17 mouse cellular contexts compared by ENCODE assay signal in genomic region chr1:153667781-153668180, GRCm38 (mm10). TPM values are rescaled to one million over a fixed set of nuclear protein-coding genes. Genes with fewer than 3 reads are reported as not detected.
DNase-seq lines count a peak whose midpoint lies in the region; ATAC-seq and TF ChIP-seq lines count a peak whose summit lies in the region.
"Had no signal": no experiment of that assay in that cellular context is flagged by ENCODE, and none has a peak within 500 bp of the region (broad histone marks: within the 10 kb centered on the region; RNA-seq: fewer than 3 reads in every experiment).

No protein-coding gene starts in this region.

- peaks cover 61% of the 10 kb centered on the region for H3K4me1 ChIP-seq in hindbrain, embryonic 12.5 days
- peaks cover 12% of the 10 kb centered on the region for H3K4me1 ChIP-seq in hindbrain, embryonic 11.5 days (replicated peaks; ENCODE audit: control insufficient read depth, insufficient read depth, low read length)
- peaks cover 27% of the 10 kb centered on the region; the same call in 1 of the 2 replicates for H3K4me1 ChIP-seq in forebrain, postnatal 0 days (ENCODE audit: insufficient read depth)
- peaks cover 17% of the 10 kb centered on the region for H3K4me1 ChIP-seq in hindbrain, postnatal 0 days (ENCODE audit: insufficient read depth, low read length)
- peaks cover 60% of the 10 kb centered on the region for H3K4me1 ChIP-seq in neural tube, embryonic 15.5 days
- peaks cover 17% of the 10 kb centered on the region for H3K4me1 ChIP-seq in kidney, embryonic 16.5 days (ENCODE audit: insufficient read depth, low read length)
- H3K4me1 ChIP-seq in heart, embryonic 10.5 days, result peaks cover 38% of the 10 kb centered on the region

- no peak for DNase-seq in hindbrain, embryonic 11.5 days (ENCODE audit: low spot score)
- no peak for DNase-seq in forebrain, postnatal 0 days
- DNase-seq in hindbrain, postnatal 0 days (ENCODE audit: low spot score), result no peak
- DNase-seq in heart, embryonic 10.5 days (ENCODE audit: low spot score), result no peak
- DNase-seq: heart, adult 18-20 months; kidney, adult 9 months; lung, postnatal 14 days; right cerebral cortex, adult 18-20 months had no signal

- H3K4me2 ChIP-seq in hindbrain, embryonic 12.5 days (replicated peaks), result 0 out of 2 replicates have a peak overlapping the region, but pooled peaks have one; percentile 42
- no peak overlapping the region for H3K4me2 ChIP-seq in hindbrain, embryonic 11.5 days (replicated peaks; ENCODE audit: low read depth, low read length)
- H3K4me2 ChIP-seq in forebrain, postnatal 0 days (ENCODE audit: low read depth), result peak overlapping the region; percentile 44
- peak overlapping the region; percentile 22; the same call in 1 of the 2 replicates for H3K4me2 ChIP-seq in hindbrain, postnatal 0 days (ENCODE audit: low read depth, low read length)
- peak overlapping the region; percentile 47 for H3K4me2 ChIP-seq in neural tube, embryonic 15.5 days
- H3K4me2 ChIP-seq in kidney, embryonic 16.5 days (replicated peaks; ENCODE audit: low read depth, low read length), result no peak overlapping the region
- H3K4me2 ChIP-seq: limb, embryonic 13.5 days had no signal

- no peaks in the 10 kb centered on the region for H3K9me3 ChIP-seq in hindbrain, embryonic 12.5 days (replicated peaks)
- no peaks in the 10 kb centered on the region for H3K9me3 ChIP-seq in hindbrain, embryonic 11.5 days (ENCODE audit: control insufficient read depth, low read length)
- H3K9me3 ChIP-seq in forebrain, postnatal 0 days (ENCODE audit: low read length), result no peaks in the 10 kb centered on the region
- H3K9me3 ChIP-seq in hindbrain, postnatal 0 days (ENCODE audit: low read length), result no peaks in the 10 kb centered on the region
- H3K9me3 ChIP-seq in neural tube, embryonic 15.5 days (replicated peaks), result no peaks in the 10 kb centered on the region
- H3K9me3 ChIP-seq in kidney, embryonic 16.5 days (ENCODE audit: low read length), result no peaks in the 10 kb centered on the region
- no peaks in the 10 kb centered on the region for H3K9me3 ChIP-seq in heart, embryonic 10.5 days
- H3K9me3 ChIP-seq: G1E; limb, embryonic 13.5 days had no signal

- H3K9ac ChIP-seq in hindbrain, embryonic 12.5 days, result no peak overlapping the region
- H3K9ac ChIP-seq in hindbrain, embryonic 11.5 days (ENCODE audit: low read depth, low read length), result no peak overlapping the region
- 0 out of 2 replicates have a peak overlapping the region, but pooled peaks have one; percentile 22 for H3K9ac ChIP-seq in forebrain, postnatal 0 days
- H3K9ac ChIP-seq in hindbrain, postnatal 0 days (replicated peaks; ENCODE audit: low read length), result no peak overlapping the region
- H3K9ac ChIP-seq in neural tube, embryonic 15.5 days (replicated peaks), result 0 out of 2 replicates have a peak overlapping the region, but pooled peaks have one; percentile 26
- H3K9ac ChIP-seq in kidney, embryonic 16.5 days (replicated peaks; ENCODE audit: low read length), result no peak overlapping the region
- H3K9ac ChIP-seq: limb, embryonic 13.5 days had no signal

- H3K36me3 ChIP-seq in hindbrain, embryonic 12.5 days, result no peaks in the 10 kb centered on the region
- H3K36me3 ChIP-seq in hindbrain, embryonic 11.5 days (ENCODE audit: control insufficient read depth, insufficient read depth, low read length), result no peaks in the 10 kb centered on the region
- no peaks in the 10 kb centered on the region for H3K36me3 ChIP-seq in forebrain, postnatal 0 days (ENCODE audit: insufficient read depth)
- no peaks in the 10 kb centered on the region for H3K36me3 ChIP-seq in hindbrain, postnatal 0 days (ENCODE audit: insufficient read depth, low read length)
- no peaks in the 10 kb centered on the region for H3K36me3 ChIP-seq in neural tube, embryonic 15.5 days
- H3K36me3 ChIP-seq in kidney, embryonic 16.5 days (ENCODE audit: insufficient read depth, low read length), result no peaks in the 10 kb centered on the region
- no peaks in the 10 kb centered on the region for H3K36me3 ChIP-seq in heart, embryonic 10.5 days
- H3K36me3 ChIP-seq: G1E; limb, embryonic 13.5 days had no signal

- WGBS in hindbrain, embryonic 12.5 days, result 74% methylated on average over 5 of the region's 5 CpGs
- 71% methylated on average over 5 of the region's 5 CpGs for WGBS in hindbrain, embryonic 11.5 days
- WGBS in forebrain, postnatal 0 days, result 80% methylated on average over 5 of the region's 5 CpGs
- WGBS in hindbrain, postnatal 0 days, result 74% methylated on average over 5 of the region's 5 CpGs
- 90% methylated on average over 5 of the region's 5 CpGs for WGBS in neural tube, embryonic 15.5 days
- WGBS in kidney, embryonic 16.5 days, result 78% methylated on average over 5 of the region's 5 CpGs
- 79% methylated on average over 5 of the region's 5 CpGs for WGBS in heart, embryonic 10.5 days

- no peak overlapping the region for H3K4me3 ChIP-seq in hindbrain, embryonic 12.5 days
- H3K4me3 ChIP-seq in hindbrain, embryonic 11.5 days (ENCODE audit: low read depth, low read length), result no peak overlapping the region
- H3K4me3 ChIP-seq in forebrain, postnatal 0 days (ENCODE audit: low read depth, low read length), result no peak overlapping the region
- H3K4me3 ChIP-seq in hindbrain, postnatal 0 days (ENCODE audit: low read length), result no peak overlapping the region
- no peak overlapping the region for H3K4me3 ChIP-seq in neural tube, embryonic 15.5 days (replicated peaks)
- H3K4me3 ChIP-seq in kidney, embryonic 16.5 days (ENCODE audit: low read length), result no peak overlapping the region
- H3K4me3 ChIP-seq in heart, embryonic 10.5 days, result no peak overlapping the region
- H3K4me3 ChIP-seq: limb, embryonic 13.5 days had no signal

- ATAC-seq in hindbrain, embryonic 12.5 days (ENCODE audit: low FRiP score), result no peak
- ATAC-seq in hindbrain, embryonic 11.5 days (ENCODE audit: low FRiP score), result no peak
- ATAC-seq in forebrain, postnatal 0 days, result no peak
- no peak for ATAC-seq in hindbrain, postnatal 0 days
- no peak for ATAC-seq in neural tube, embryonic 15.5 days (ENCODE audit: low FRiP score)
- no peak for ATAC-seq in kidney, embryonic 16.5 days (ENCODE audit: low FRiP score, low TSS enrichment)
- ATAC-seq: inflammation-experienced regulatory T-cells, adult 6 months had no signal

- H3K27ac ChIP-seq in hindbrain, embryonic 12.5 days, result no peak overlapping the region
- H3K27ac ChIP-seq in hindbrain, embryonic 11.5 days (ENCODE audit: low read depth, low read length), result no peak overlapping the region
- H3K27ac ChIP-seq in forebrain, postnatal 0 days (ENCODE audit: low read depth, low read length), result no peak overlapping the region
- H3K27ac ChIP-seq in hindbrain, postnatal 0 days, result no peak overlapping the region
- H3K27ac ChIP-seq in neural tube, embryonic 15.5 days (replicated peaks), result no peak overlapping the region
- H3K27ac ChIP-seq in kidney, embryonic 16.5 days (ENCODE audit: low read length), result no peak overlapping the region
- H3K27ac ChIP-seq in heart, embryonic 10.5 days, result no peak overlapping the region
- H3K27ac ChIP-seq: limb, embryonic 13.5 days had no signal

- H3K27me3 ChIP-seq in hindbrain, embryonic 12.5 days, result peaks cover 8% of the 10 kb centered on the region; the same call in 1 of the 2 replicates
- no peaks in the 10 kb centered on the region; the same call in 1 of the 2 replicates for H3K27me3 ChIP-seq in hindbrain, embryonic 11.5 days (ENCODE audit: control insufficient read depth, insufficient read depth, low read length)
- no peaks in the 10 kb centered on the region for H3K27me3 ChIP-seq in forebrain, postnatal 0 days (ENCODE audit: insufficient read depth, low read length)
- no peaks in the 10 kb centered on the region for H3K27me3 ChIP-seq in hindbrain, postnatal 0 days (ENCODE audit: insufficient read depth, low read length)
- no peaks in the 10 kb centered on the region for H3K27me3 ChIP-seq in neural tube, embryonic 15.5 days (replicated peaks)
- H3K27me3 ChIP-seq in kidney, embryonic 16.5 days (ENCODE audit: insufficient read depth, low read length), result peaks cover 15% of the 10 kb centered on the region; the same call in 1 of the 2 replicates
- H3K27me3 ChIP-seq in heart, embryonic 10.5 days (ENCODE audit: insufficient read depth, poor library complexity, severe bottlenecking), result peaks cover 49% of the 10 kb centered on the region

- no peak for TF ChIP-seq CTCF in forebrain, postnatal 0 days (IDR thresholded peaks at IDR 0.05; ENCODE audit: low read depth)
- no peak for TF ChIP-seq CTCF in hindbrain, postnatal 0 days (IDR thresholded peaks at IDR 0.05; ENCODE audit: low read depth)

RNA-seq across cellular contexts. Expression of gene Rgs8, which starts 15.0 kb away (rescaled TPM):
- polyA plus RNA-seq in hindbrain, embryonic 12.5 days (2016; fragmentation: Nextera tagmentation; extraction: Ambion mirVana), result 18.3 and 18.6 TPM in 2 replicates
- 5.8 and 7.9 TPM in 2 replicates for polyA plus RNA-seq in hindbrain, embryonic 11.5 days (2014; fragmentation: Nextera tagmentation; extraction: Ambion mirVana)
- total RNA-seq in forebrain, postnatal 0 days (2014; rRNA removed), result 19.3 and 22.7 TPM in 2 replicates
- 12.0 and 16.6 TPM in 2 replicates for polyA plus RNA-seq in forebrain, postnatal 0 days (2015; fragmentation: Nextera tagmentation; extraction: Ambion mirVana)
- total RNA-seq in hindbrain, postnatal 0 days (2014; rRNA removed), result 23.9 and 40.1 TPM in 2 replicates
- polyA plus RNA-seq in hindbrain, postnatal 0 days (2015; fragmentation: Nextera tagmentation; extraction: Ambion mirVana), result 12.5 and 14.1 TPM in 2 replicates
- 11.2 and 13.4 TPM in 2 replicates for polyA plus RNA-seq in neural tube, embryonic 15.5 days (2015; fragmentation: Nextera tagmentation; extraction: Ambion mirVana)
- 0.16 and 0.31 TPM in 2 replicates for polyA plus RNA-seq in kidney, embryonic 16.5 days (2015; fragmentation: Nextera tagmentation; extraction: Ambion mirVana)
- 0.54 and 0.55 TPM in 2 replicates for polyA plus RNA-seq in heart, embryonic 10.5 days (2016; fragmentation: Nextera tagmentation; extraction: Ambion mirVana)
- total RNA-seq: adrenal gland, adult 18-20 months; heart, adult 18-20 months; neutrophil, adult 5-6 weeks had no signal
- polyA plus RNA-seq: G1E; liver, embryonic 16.5 days had no signal

Comparison
In these comparisons a context has a peak if more than half of its experiments do, and no peak if none do; other contexts are left out.
1. H3K4me2 ChIP-seq: peak in hindbrain, embryonic 12.5 days (single experiment), forebrain, postnatal 0 days (single experiment), hindbrain, postnatal 0 days (single experiment) and neural tube, embryonic 15.5 days (single experiment); none in hindbrain, embryonic 11.5 days (single experiment) and kidney, embryonic 16.5 days (single experiment).
2. H3K9ac ChIP-seq: peak in forebrain, postnatal 0 days (single experiment) and neural tube, embryonic 15.5 days (single experiment); none in hindbrain, embryonic 12.5 days (single experiment), hindbrain, embryonic 11.5 days (single experiment), hindbrain, postnatal 0 days (single experiment) and kidney, embryonic 16.5 days (single experiment).